Mouse (Mus musculus): ENCODE measurements around the gene Uqcrh. TPM values are rescaled to one million over a fixed set of nuclear protein-coding genes. Genes with fewer than 3 reads are reported as not detected.

Uqcrh gene
- polyA plus RNA-seq, 1 experiment from 2014 or later = 405 TPM

GRCm38 (mm10) chr4:116047681-116048080 is 27.2 kb downstream of the Uqcrh start:
- DNase-seq (no peak), ATAC-seq (ENCODE audit: low FRiP score, low TSS enrichment) (no peak)
- Histone ChIP-seq H3K36me3 (ENCODE audit: control insufficient read depth, insufficient read depth, low read length) (peaks cover 15% of the 10 kb centered on the region), H3K4me2 (ENCODE audit: low read length) (no peak overlapping the region), H3K9me3 (ENCODE audit: control insufficient read depth, low read length) (no peaks in the 10 kb centered on the region), H3K27ac (replicated peaks; ENCODE audit: low read depth, low read length) (no peak overlapping the region), H3K4me1 (ENCODE audit: control insufficient read depth, insufficient read depth, low read length) (peaks cover 5% of the 10 kb centered on the region; the same call in 1 of the 2 replicates), H3K9ac (replicated peaks; ENCODE audit: low read length) (no peak overlapping the region), H3K27me3 (ENCODE audit: control insufficient read depth, insufficient read depth, low read length) (no peaks in the 10 kb centered on the region), H3K4me3 (replicated peaks; ENCODE audit: low read depth, low read length) (no peak overlapping the region)
- WGBS = 98% methylated on average over 1 of the region's 1 CpGs

GRCm38 (mm10) chr4:116046604-116047003 is 28.3 kb downstream of the Uqcrh start:
- Histone ChIP-seq H3K27me3 (ENCODE audit: control insufficient read depth, insufficient read depth, low read length) (no peaks in the 10 kb centered on the region), H3K9ac (replicated peaks; ENCODE audit: low read length) (no peak overlapping the region), H3K4me2 (ENCODE audit: low read length) (no peak overlapping the region), H3K4me3 (replicated peaks; ENCODE audit: low read depth, low read length) (no peak overlapping the region), H3K36me3 (ENCODE audit: control insufficient read depth, insufficient read depth, low read length) (peaks cover 15% of the 10 kb centered on the region), H3K27ac (replicated peaks; ENCODE audit: low read depth, low read length) (no peak overlapping the region), H3K9me3 (ENCODE audit: control insufficient read depth, low read length) (no peaks in the 10 kb centered on the region), H3K4me1 (ENCODE audit: control insufficient read depth, insufficient read depth, low read length) (no peaks in the 10 kb centered on the region)
- no peak for DNase-seq
- ATAC-seq (ENCODE audit: low FRiP score, low TSS enrichment) = no peak
- 94% methylated on average over 2 of the region's 2 CpGs for WGBS

- no peak for DNase-seq
- Histone ChIP-seq H3K9me3 (ENCODE audit: control insufficient read depth, low read length) (no peaks in the 10 kb centered on the region), H3K4me1 (ENCODE audit: control insufficient read depth, insufficient read depth, low read length) (no peaks in the 10 kb centered on the region), H3K36me3 (ENCODE audit: control insufficient read depth, insufficient read depth, low read length) (peaks cover 16% of the 10 kb centered on the region; the same call in 1 of the 2 replicates), H3K4me3 (replicated peaks; ENCODE audit: low read depth, low read length) (no peak overlapping the region), H3K4me2 (ENCODE audit: low read length) (no peak overlapping the region), H3K27me3 (ENCODE audit: control insufficient read depth, insufficient read depth, low read length) (no peaks in the 10 kb centered on the region), H3K27ac (replicated peaks; ENCODE audit: low read depth, low read length) (no peak overlapping the region), H3K9ac (replicated peaks; ENCODE audit: low read length) (no peak overlapping the region)
- 79% methylated on average over 3 of the region's 3 CpGs for WGBS
- no peak for ATAC-seq (ENCODE audit: low FRiP score, low TSS enrichment)
Observed at GRCm38 (mm10) chr4:116042186-116042585, 32.7 kb downstream of the Uqcrh start.

- H3K27me3 ChIP-seq (ENCODE audit: control insufficient read depth, insufficient read depth, low read length) = no peaks in the 10 kb centered on the region
- H3K9ac ChIP-seq (replicated peaks; ENCODE audit: low read length) = no peak overlapping the region
- ATAC-seq (ENCODE audit: low FRiP score, low TSS enrichment) (no peak), DNase-seq (no peak)
- WGBS = 100% methylated on average over 2 of the region's 2 CpGs
- no peaks in the 10 kb centered on the region for H3K4me1 ChIP-seq (ENCODE audit: control insufficient read depth, insufficient read depth, low read length)
- H3K36me3 ChIP-seq (ENCODE audit: control insufficient read depth, insufficient read depth, low read length) = peaks cover 19% of the 10 kb centered on the region
- H3K4me3 ChIP-seq (replicated peaks; ENCODE audit: low read depth, low read length) = no peak overlapping the region
- H3K27ac ChIP-seq (replicated peaks; ENCODE audit: low read depth, low read length) = no peak overlapping the region
- H3K9me3 ChIP-seq (ENCODE audit: control insufficient read depth, low read length) = no peaks in the 10 kb centered on the region
- no peak overlapping the region for H3K4me2 ChIP-seq (ENCODE audit: low read length)
Observed at GRCm38 (mm10) chr4:116040466-116040865, 34.4 kb downstream of the Uqcrh start.

GRCm38 (mm10) chr4:116033374-116033773 is 41.5 kb downstream of the Uqcrh start:
- H3K27ac ChIP-seq (replicated peaks; ENCODE audit: low read depth, low read length) = no peak overlapping the region
- H3K4me1 ChIP-seq (ENCODE audit: control insufficient read depth, insufficient read depth, low read length) = no peaks in the 10 kb centered on the region
- H3K9ac ChIP-seq (replicated peaks; ENCODE audit: low read length) = no peak overlapping the region
- peaks cover 20% of the 10 kb centered on the region for H3K36me3 ChIP-seq (ENCODE audit: control insufficient read depth, insufficient read depth, low read length)
- H3K4me3 ChIP-seq (replicated peaks; ENCODE audit: low read depth, low read length) = no peak overlapping the region
- no peaks in the 10 kb centered on the region for H3K9me3 ChIP-seq (ENCODE audit: control insufficient read depth, low read length)
- H3K4me2 ChIP-seq (ENCODE audit: low read length) = no peak overlapping the region
- DNase-seq = no peak
- H3K27me3 ChIP-seq (ENCODE audit: control insufficient read depth, insufficient read depth, low read length) = no peaks in the 10 kb centered on the region
- 92% methylated on average over 5 of the region's 5 CpGs for WGBS
- ATAC-seq (ENCODE audit: low FRiP score, low TSS enrichment) = no peak

- 89% methylated on average over 9 of the region's 9 CpGs for WGBS
- H3K4me3 ChIP-seq (replicated peaks; ENCODE audit: low read depth, low read length) = no peak overlapping the region
- no peaks in the 10 kb centered on the region for H3K9me3 ChIP-seq (ENCODE audit: control insufficient read depth, low read length)
- H3K36me3 ChIP-seq (ENCODE audit: control insufficient read depth, insufficient read depth, low read length) = peaks cover 20% of the 10 kb centered on the region
- no peak overlapping the region for H3K4me2 ChIP-seq (ENCODE audit: low read length)
- H3K9ac ChIP-seq (replicated peaks; ENCODE audit: low read length) = no peak overlapping the region
- DNase-seq = no peak
- no peaks in the 10 kb centered on the region for H3K4me1 ChIP-seq (ENCODE audit: control insufficient read depth, insufficient read depth, low read length)
- ATAC-seq (ENCODE audit: low FRiP score, low TSS enrichment) = no peak
- no peaks in the 10 kb centered on the region for H3K27me3 ChIP-seq (ENCODE audit: control insufficient read depth, insufficient read depth, low read length)
- H3K27ac ChIP-seq (replicated peaks; ENCODE audit: low read depth, low read length) = no peak overlapping the region
Observed at GRCm38 (mm10) chr4:116032906-116033305, 42.0 kb downstream of the Uqcrh start.

- Histone ChIP-seq H3K36me3 (ENCODE audit: control insufficient read depth, insufficient read depth, low read length) (no peaks in the 10 kb centered on the region), H3K9me3 (ENCODE audit: control insufficient read depth, low read length) (no peaks in the 10 kb centered on the region), H3K4me1 (ENCODE audit: control insufficient read depth, insufficient read depth, low read length) (0 out of 2 replicates have a peak, but pooled peaks cover 10% of the 10 kb centered on the region), H3K27ac (replicated peaks; ENCODE audit: low read depth, low read length) (peak within 1 kb of the TSS; percentile 76), H3K9ac (replicated peaks; ENCODE audit: low read length) (peak within 1 kb of the TSS; percentile 81), H3K4me3 (replicated peaks; ENCODE audit: low read depth, low read length) (peak within 1 kb of the TSS; percentile 65), H3K27me3 (ENCODE audit: control insufficient read depth, insufficient read depth, low read length) (peaks cover 32% of the 10 kb centered on the region; the same call in 1 of the 2 replicates), H3K4me2 (ENCODE audit: low read length) (peak within 1 kb of the TSS; percentile 94)
- ATAC-seq (ENCODE audit: low FRiP score, low TSS enrichment) (peak; percentile 71), DNase-seq (no peak)
- 11% methylated on average over 16 of the region's 18 CpGs for WGBS
Observed at GRCm38 (mm10) chr4:116017902-116018746, 56.7 kb downstream of the Uqcrh start, which contains the start of gene Faah. Gene Faah (minus strand): TSS chr4:116017926.

GRCm38 (mm10) chr4:116017300-116017901 is 57.5 kb downstream of the Uqcrh start:
- peak; percentile 87 for ATAC-seq (ENCODE audit: low FRiP score, low TSS enrichment)
- WGBS = under 1% methylated on average over 60 of the region's 60 CpGs
- H3K9me3 ChIP-seq (ENCODE audit: control insufficient read depth, low read length) = no peaks in the 10 kb centered on the region
- 0 out of 2 replicates have a peak, but pooled peaks cover 10% of the 10 kb centered on the region for H3K4me1 ChIP-seq (ENCODE audit: control insufficient read depth, insufficient read depth, low read length)
- H3K9ac ChIP-seq (replicated peaks; ENCODE audit: low read length) = peak overlapping the region; percentile 81
- peaks cover 32% of the 10 kb centered on the region; the same call in 1 of the 2 replicates for H3K27me3 ChIP-seq (ENCODE audit: control insufficient read depth, insufficient read depth, low read length)
- peak overlapping the region; percentile 65 for H3K4me3 ChIP-seq (replicated peaks; ENCODE audit: low read depth, low read length)
- H3K27ac ChIP-seq (replicated peaks; ENCODE audit: low read depth, low read length) = peak overlapping the region; percentile 76
- DNase-seq = peak; percentile 87
- H3K4me2 ChIP-seq (ENCODE audit: low read length) = peak overlapping the region; percentile 94
- no peaks in the 10 kb centered on the region for H3K36me3 ChIP-seq (ENCODE audit: control insufficient read depth, insufficient read depth, low read length)

Measured in midbrain, embryonic 14.5 days (tissue).